Mouse (Mus musculus): ENCODE results near the gene Mapt. TPM values are rescaled to one million over a fixed set of nuclear protein-coding genes. Genes with fewer than 3 reads are reported as not detected.

The Mapt gene
- polyA plus RNA-seq, 1 experiment from 2014 or later: 8.1 TPM

DNA sequence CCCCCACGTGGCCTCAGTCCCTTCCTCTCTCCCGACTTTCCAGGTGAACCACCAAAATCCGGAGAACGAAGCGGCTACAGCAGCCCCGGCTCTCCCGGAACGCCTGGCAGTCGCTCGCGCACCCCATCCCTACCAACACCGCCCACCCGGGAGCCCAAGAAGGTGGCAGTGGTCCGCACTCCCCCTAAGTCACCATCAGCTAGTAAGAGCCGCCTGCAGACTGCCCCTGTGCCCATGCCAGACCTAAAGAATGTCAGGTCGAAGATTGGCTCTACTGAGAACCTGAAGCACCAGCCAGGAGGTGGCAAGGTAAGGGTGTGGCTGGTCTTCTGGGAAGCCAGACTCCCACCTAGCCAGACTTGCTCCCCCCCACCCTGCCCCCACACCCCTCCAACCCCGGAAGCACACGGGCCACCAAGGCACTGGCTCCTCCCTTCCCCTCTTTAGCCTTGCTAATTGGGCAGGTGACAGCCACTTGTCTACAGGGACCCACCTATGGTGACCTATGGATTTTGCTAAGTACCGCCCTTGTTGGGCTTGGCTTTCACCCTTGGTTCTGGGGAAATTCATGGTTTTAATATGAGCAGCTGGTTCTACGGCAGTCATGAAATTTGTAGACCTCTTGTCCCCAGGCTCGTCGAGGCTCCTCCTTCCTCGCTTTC is 79.2 kb downstream of the Mapt start:
- no peaks in the 10 kb centered on the region for H3K9me3 ChIP-seq
- H3K27me3 ChIP-seq (ENCODE audit: poor library complexity, severe bottlenecking): peaks cover 25% of the 10 kb centered on the region
- no peak for DNase-seq (ENCODE audit: extremely low spot score, low spot score)
- peak overlapping the region; percentile 30; the same call in 1 of the 2 replicates for H3K27ac ChIP-seq
- no peaks in the 10 kb centered on the region for H3K36me3 ChIP-seq (replicated peaks)
- H3K4me1 ChIP-seq: peaks cover 6% of the 10 kb centered on the region
- 18% methylated on average over 23 of the region's 23 CpGs for WGBS
- peak overlapping the region; percentile 31 for H3K4me3 ChIP-seq

DNA sequence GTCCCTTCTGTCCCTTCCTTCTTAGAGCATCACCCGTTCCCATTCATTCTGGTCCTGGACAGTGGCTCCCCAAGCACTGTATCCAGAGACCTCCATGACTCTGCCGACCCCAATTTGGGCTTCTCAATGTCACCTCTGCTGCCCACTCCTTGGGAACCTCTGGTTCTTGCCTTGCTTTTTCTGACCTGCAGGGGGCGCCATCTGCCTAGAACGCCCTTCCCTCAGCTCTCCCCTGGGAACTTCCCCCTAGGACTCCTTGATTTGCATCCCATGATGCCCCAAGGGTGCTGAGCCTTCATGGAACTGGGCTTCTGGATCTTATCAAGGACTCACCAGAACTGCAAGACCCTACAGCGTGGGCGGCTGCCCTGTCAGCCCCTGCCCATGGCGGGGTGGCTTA is 80.5 kb downstream of the Mapt start:
- Histone ChIP-seq H3K27ac (no peak overlapping the region), H3K27me3 (ENCODE audit: poor library complexity, severe bottlenecking) (peaks cover 25% of the 10 kb centered on the region), H3K4me1 (peaks cover 6% of the 10 kb centered on the region), H3K4me3 (no peak overlapping the region), H3K9me3 (no peaks in the 10 kb centered on the region), H3K36me3 (replicated peaks) (no peaks in the 10 kb centered on the region)
- DNase-seq (ENCODE audit: extremely low spot score, low spot score): no peak
- WGBS: 73% methylated on average over 7 of the region's 7 CpGs

DNA sequence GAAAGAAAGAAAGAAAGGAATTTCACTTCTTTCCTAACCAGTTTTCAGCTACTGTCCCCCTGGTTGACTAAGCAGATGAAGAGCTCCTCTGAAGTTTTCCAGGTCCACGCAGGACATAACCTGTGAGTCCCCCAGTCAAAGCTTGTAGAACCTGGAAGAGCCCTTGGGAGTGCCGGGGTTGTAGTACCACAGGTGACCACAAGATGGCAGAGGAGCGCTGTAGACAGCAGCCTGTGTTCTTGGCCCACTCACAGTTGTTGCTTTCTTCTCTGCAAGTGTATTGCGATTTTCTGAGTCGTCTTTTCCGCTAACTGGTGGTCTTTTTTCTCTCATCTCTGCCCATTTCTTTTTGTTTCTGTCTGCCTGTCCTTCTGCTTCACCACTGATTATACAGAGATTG is 84.5 kb downstream of the Mapt start:
- peak; percentile 83 for DNase-seq (ENCODE audit: extremely low spot score, low spot score)
- Histone ChIP-seq H3K27me3 (ENCODE audit: poor library complexity, severe bottlenecking) (peaks cover 23% of the 10 kb centered on the region), H3K4me3 (no peak overlapping the region), H3K9me3 (no peaks in the 10 kb centered on the region), H3K4me1 (peaks cover 29% of the 10 kb centered on the region), H3K27ac (no peak overlapping the region), H3K36me3 (replicated peaks) (no peaks in the 10 kb centered on the region)
- WGBS: 9% methylated on average over 6 of the region's 6 CpGs

DNA sequence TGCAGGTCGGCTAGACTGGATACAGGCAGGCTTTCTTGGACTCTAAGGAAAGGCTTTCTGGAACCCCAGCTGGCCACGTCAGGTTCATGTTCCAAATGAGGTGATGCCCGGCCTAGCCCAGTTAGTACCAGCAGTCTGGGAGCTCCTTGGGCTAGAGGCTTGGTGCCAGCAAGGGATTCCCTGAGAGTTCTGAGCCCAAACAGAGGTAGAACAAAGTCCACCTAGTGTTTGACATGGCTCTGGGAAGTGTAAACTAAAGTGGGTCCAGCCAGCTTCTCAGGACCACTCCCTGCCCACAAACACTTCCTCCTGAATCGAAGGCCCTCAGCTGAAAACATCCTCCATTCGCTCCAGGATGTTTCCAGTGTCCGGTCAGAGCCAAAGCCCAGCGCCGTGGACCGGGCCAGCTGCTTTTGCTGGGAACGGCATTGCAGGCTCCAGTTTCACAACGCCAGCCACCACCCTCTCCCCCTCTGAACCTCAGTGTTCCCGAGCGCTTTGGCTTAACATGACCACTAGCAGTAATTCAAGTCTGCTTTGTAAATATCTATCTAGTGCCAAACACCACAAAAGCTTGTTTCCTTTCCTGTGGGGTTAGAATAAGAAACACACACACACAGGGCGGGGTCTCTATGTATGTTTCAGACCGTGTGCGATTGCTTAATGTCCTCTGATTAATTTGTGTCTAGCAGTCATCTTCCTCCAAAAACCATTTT is 85.7 kb downstream of the Mapt start:
- peaks cover 34% of the 10 kb centered on the region for H3K4me1 ChIP-seq
- no peak for DNase-seq (ENCODE audit: extremely low spot score, low spot score)
- WGBS: 80% methylated on average over 16 of the region's 16 CpGs
- H3K4me3 ChIP-seq: no peak overlapping the region
- H3K9me3 ChIP-seq: no peaks in the 10 kb centered on the region
- H3K27me3 ChIP-seq (ENCODE audit: poor library complexity, severe bottlenecking): peaks cover 26% of the 10 kb centered on the region
- H3K27ac ChIP-seq: no peak overlapping the region
- no peaks in the 10 kb centered on the region for H3K36me3 ChIP-seq (replicated peaks)

DNA sequence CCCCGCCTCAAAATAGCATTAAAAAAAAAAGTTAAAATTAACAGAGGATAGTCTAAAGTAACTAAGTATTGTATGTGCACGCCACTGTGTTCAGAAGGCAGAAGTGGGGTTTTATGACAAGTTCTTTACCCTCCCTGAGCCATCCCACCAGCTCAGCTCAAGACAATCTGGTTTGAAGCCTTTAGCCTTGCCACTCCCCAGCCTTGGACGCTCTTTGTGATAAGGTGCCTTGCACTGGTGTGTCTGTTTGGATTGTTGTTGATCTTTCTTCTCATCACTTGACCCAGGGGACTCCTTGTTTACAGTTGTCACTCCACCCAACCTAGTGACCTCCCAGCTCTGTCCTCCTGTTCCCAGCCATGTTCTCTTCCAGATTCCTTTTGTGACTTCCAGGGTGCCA is 86.4 kb downstream of the Mapt start:
- Histone ChIP-seq H3K4me1 (peaks cover 34% of the 10 kb centered on the region), H3K27me3 (ENCODE audit: poor library complexity, severe bottlenecking) (peaks cover 26% of the 10 kb centered on the region), H3K36me3 (replicated peaks) (no peaks in the 10 kb centered on the region), H3K4me3 (no peak overlapping the region), H3K9me3 (no peaks in the 10 kb centered on the region), H3K27ac (no peak overlapping the region; the same call in 1 of the 2 replicates)
- no peak for DNase-seq (ENCODE audit: extremely low spot score, low spot score)
- WGBS: 84% methylated on average over 3 of the region's 3 CpGs

DNA sequence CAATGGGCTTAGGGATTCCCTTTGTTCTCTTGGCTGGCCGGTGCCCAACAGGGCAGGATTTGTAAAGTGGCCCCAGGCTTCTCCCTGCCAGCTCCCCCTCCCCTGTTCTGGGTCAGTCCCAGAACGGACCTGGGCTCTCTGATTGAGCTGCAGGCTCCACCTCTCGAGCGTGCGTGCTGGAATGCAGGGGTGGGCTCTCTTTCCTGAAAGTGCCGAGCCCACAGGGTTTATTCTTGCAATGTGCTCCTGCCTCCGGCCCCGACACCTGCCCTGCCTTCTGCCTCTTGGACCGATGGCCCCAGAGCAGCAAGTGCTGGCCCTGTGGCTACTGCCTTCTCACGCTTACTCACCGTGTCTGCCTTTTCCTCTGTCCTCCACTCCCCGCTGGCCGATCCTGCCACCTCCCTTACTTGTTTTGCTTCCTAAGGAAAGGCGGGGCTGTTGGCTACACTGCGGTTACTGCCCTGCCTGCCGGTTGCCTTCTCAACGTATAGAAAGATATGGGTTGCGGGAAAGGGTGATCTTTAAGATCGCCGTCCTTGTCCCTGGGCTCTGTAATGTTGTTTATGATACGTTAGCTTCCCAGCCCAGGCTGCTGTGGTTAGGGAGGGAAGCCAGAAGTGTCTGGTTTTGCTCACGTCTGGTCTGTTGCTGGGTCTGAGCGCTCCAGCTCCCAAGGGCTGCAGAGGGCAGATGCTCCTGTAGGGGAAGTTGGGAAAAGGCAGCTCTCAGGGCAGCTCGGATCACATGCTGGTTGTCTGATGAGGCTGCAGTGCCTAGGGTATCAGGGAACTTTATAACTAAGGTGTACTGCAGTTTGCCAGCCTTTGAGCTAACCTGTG is 88.0 kb downstream of the Mapt start:
- peaks cover 34% of the 10 kb centered on the region for H3K4me1 ChIP-seq
- H3K4me3 ChIP-seq: peak overlapping the region; percentile 59
- H3K27ac ChIP-seq: peak overlapping the region; percentile 81
- 1% methylated on average over 24 of the region's 24 CpGs for WGBS
- H3K9me3 ChIP-seq: no peaks in the 10 kb centered on the region
- H3K27me3 ChIP-seq (ENCODE audit: poor library complexity, severe bottlenecking): peaks cover 26% of the 10 kb centered on the region
- peak; percentile 51 for DNase-seq (ENCODE audit: extremely low spot score, low spot score)
- H3K36me3 ChIP-seq (replicated peaks): no peaks in the 10 kb centered on the region

DNA sequence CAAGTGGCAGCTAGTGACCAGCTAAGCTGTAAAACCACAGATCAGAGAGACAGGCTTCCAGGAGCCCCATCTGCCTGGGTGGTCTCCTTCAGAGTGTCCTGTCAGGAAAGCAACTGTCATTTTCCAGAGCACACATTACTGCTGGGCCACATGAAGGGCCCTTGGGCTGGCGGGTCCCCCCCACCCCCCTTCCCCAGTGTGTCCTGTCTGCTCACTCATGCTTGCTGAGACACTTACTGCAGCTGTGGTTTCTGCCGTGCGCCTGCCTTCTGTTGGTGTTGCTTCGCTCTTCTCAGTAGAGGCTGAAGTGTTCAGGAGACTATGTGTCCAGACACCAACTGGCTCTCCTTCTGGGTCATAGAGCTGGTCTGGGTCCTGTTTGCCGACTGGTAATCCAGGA is 89.3 kb downstream of the Mapt start:
- Histone ChIP-seq H3K27me3 (ENCODE audit: poor library complexity, severe bottlenecking) (peaks cover 26% of the 10 kb centered on the region), H3K4me3 (no peak overlapping the region), H3K9me3 (no peaks in the 10 kb centered on the region), H3K4me1 (peaks cover 34% of the 10 kb centered on the region), H3K27ac (no peak overlapping the region), H3K36me3 (replicated peaks) (no peaks in the 10 kb centered on the region)
- 64% methylated on average over 5 of the region's 5 CpGs for WGBS
- no peak for DNase-seq (ENCODE audit: extremely low spot score, low spot score)

DNA sequence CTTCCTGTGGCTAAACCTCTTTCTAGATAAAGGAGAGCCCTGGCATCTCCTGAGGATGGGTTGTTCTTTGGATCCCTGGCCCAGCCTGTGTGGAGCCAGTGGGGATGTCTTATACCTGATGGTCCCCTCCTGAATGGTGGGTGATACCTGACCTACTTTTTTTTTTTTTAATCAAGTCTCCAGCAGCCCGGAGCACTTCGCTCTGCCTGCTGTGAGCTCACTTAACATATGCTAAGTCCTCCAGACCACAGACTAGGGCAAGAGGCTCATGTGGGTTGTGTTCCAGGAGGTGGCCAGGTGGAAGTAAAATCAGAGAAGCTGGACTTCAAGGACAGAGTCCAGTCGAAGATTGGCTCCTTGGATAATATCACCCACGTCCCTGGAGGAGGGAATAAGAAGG is 91.0 kb downstream of the Mapt start:
- Histone ChIP-seq H3K4me1 (peaks cover 34% of the 10 kb centered on the region), H3K4me3 (no peak overlapping the region), H3K36me3 (replicated peaks) (no peaks in the 10 kb centered on the region), H3K9me3 (no peaks in the 10 kb centered on the region), H3K27ac (no peak overlapping the region), H3K27me3 (ENCODE audit: poor library complexity, severe bottlenecking) (peaks cover 26% of the 10 kb centered on the region)
- DNase-seq (ENCODE audit: extremely low spot score, low spot score): no peak
- WGBS: 35% methylated on average over 4 of the region's 4 CpGs

DNA sequence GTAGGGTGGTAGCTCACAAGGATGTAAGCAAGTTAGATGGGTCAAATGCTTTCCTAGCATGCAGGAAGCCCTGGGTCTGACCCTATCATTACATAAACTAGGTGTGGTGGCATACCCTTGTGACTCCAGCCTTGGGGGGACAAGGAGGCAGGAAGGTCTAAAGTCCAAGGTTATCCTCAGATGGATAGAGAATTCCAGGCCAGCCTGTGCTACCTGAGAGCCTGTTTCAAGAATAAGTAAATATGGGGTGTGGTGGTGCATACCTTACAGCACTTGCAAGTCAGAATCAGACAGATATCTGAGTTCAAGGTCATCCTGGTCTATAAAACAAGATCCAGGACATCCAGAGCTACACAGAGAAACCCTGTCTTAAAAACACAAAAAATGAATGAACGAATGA is 96.3 kb downstream of the Mapt start:
- no peak overlapping the region for H3K4me3 ChIP-seq
- no peak for DNase-seq (ENCODE audit: extremely low spot score, low spot score)
- H3K27ac ChIP-seq: no peak overlapping the region
- peaks cover 17% of the 10 kb centered on the region for H3K36me3 ChIP-seq (replicated peaks)
- H3K27me3 ChIP-seq (ENCODE audit: poor library complexity, severe bottlenecking): no peaks in the 10 kb centered on the region
- 93% methylated on average over 1 of the region's 1 CpGs for WGBS
- no peaks in the 10 kb centered on the region for H3K9me3 ChIP-seq
- no peaks in the 10 kb centered on the region for H3K4me1 ChIP-seq

DNA sequence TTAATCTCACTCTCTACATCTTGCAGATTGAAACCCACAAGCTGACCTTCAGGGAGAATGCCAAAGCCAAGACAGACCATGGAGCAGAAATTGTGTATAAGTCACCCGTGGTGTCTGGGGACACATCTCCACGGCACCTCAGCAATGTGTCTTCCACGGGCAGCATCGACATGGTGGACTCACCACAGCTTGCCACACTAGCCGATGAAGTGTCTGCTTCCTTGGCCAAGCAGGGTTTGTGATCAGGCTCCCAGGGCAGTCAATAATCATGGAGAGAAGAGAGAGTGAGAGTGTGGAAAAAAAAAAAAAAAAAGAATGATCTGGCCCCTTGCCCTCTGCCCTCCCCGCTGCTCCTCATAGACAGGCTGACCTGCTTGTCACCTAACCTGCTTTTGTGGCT is 96.8 kb downstream of the Mapt start:
- 92% methylated on average over 6 of the region's 6 CpGs for WGBS
- Histone ChIP-seq H3K4me1 (no peaks in the 10 kb centered on the region), H3K4me3 (no peak overlapping the region), H3K27ac (no peak overlapping the region), H3K27me3 (ENCODE audit: poor library complexity, severe bottlenecking) (no peaks in the 10 kb centered on the region), H3K36me3 (replicated peaks) (peaks cover 22% of the 10 kb centered on the region), H3K9me3 (no peaks in the 10 kb centered on the region)
- no peak for DNase-seq (ENCODE audit: extremely low spot score, low spot score)

DNA sequence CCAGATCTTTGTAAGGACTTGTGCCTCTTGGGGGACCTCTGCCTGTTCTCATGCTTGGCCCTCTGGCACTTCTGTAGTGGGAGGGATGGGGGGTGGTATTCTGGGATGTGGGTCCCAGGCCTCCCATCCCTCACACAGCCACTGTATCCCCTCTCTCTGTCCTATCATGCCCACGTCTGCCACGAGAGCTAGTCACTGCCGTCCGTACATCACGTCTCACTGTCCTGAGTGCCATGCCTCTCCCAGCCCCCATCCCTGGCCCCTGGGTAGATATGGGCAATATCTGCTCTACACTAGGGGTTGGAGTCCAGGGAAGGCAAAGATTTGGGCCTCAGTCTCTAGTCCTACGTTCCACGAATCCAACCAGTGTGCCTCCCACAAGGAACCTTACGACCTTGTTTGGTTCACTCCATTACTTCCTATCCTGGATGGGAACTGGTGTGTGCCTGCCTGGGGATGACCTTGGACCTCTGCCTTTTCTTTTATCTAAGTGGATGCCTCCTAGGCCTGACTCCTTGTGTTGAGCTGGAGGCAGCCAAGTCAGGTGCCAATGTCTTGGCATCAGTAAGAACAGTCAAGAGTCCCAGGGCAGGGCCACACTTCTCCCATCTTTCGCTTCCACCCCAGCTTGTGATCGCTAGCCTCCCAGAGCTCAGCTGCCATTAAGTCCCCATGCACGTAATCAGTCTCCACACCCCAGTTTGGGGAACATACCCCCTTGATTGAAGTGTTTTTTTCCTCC is 98.2 kb downstream of the Mapt start:
- Histone ChIP-seq H3K36me3 (replicated peaks) (peaks cover 36% of the 10 kb centered on the region), H3K9me3 (no peaks in the 10 kb centered on the region), H3K27ac (no peak overlapping the region), H3K27me3 (ENCODE audit: poor library complexity, severe bottlenecking) (no peaks in the 10 kb centered on the region), H3K4me3 (no peak overlapping the region), H3K4me1 (no peaks in the 10 kb centered on the region)
- no peak for DNase-seq (ENCODE audit: extremely low spot score, low spot score)
- WGBS: 90% methylated on average over 11 of the region's 11 CpGs

DNA sequence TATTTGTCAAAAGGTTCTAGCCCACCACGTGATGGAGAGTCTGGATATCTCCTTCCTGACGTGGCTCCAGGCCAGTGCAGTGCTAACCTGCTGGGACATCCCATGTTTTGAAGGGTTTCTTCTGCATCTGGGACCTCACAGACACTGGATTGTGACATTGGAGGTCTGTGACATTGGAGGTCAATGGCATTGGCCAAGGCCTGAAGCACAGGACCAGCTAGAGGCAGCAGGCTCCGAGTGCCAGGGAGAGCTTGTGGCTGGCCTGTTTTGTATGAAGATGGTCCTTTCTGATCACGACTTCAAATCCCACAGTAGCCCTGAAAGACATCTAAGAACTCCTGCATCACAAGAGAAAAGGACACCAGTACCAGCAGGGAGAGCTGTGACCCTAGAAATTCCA is 99.0 kb downstream of the Mapt start:
- Histone ChIP-seq H3K9me3 (no peaks in the 10 kb centered on the region), H3K4me3 (no peak overlapping the region), H3K36me3 (replicated peaks) (peaks cover 44% of the 10 kb centered on the region), H3K27ac (no peak overlapping the region), H3K27me3 (ENCODE audit: poor library complexity, severe bottlenecking) (no peaks in the 10 kb centered on the region), H3K4me1 (no peaks in the 10 kb centered on the region)
- WGBS: 86% methylated on average over 4 of the region's 4 CpGs
- DNase-seq (ENCODE audit: extremely low spot score, low spot score): no peak
